Mouse (Mus musculus) neural tube, embryonic 13.5 days (tissue): ENCODE measurements at regions not wholly inside any gene's neighbourhood (a gene's known extent, or its start where the extent isn't known, plus 50 kb on each side); places are given as distances from the start of the nearest gene placed in this dataset.

Experiments
- ATAC-seq: fragments of 200-750 bp; cut with Nextera tagmentation; 2 replicates; pipeline ENCODE4 v1.8.0; 2017; ENCODE audit warnings: low read depth, mild to moderate bottlenecking, moderate TSS enrichment, moderate library complexity
- H3K27ac ChIP-seq: fragments of 300-500 bp; sonication (generic); replicated peaks from 2 replicates; pipeline ENCODE4 v1.5.1; 2015; ENCODE audit warnings: moderate library complexity, mild to moderate bottlenecking, inconsistent platforms
- H3K27me3 ChIP-seq: fragments of 300-500 bp; sonication (generic); 2 replicates; pipeline ENCODE4 v1.6.1; 2015; ENCODE audit warnings: mild to moderate bottlenecking, inconsistent platforms
- H3K36me3 ChIP-seq: fragments of 300-500 bp; sonication (generic); 2 replicates; pipeline ENCODE4 v1.6.1; 2015; ENCODE audit warnings: mild to moderate bottlenecking, inconsistent platforms
- H3K4me1 ChIP-seq: fragments of 300-500 bp; sonication (generic); replicated peaks from 2 replicates; pipeline ENCODE4 v1.6.1; 2015; ENCODE audit warnings: inconsistent platforms
- H3K4me2 ChIP-seq: fragments of 300-500 bp; sonication (generic); 2 replicates; pipeline ENCODE4 v1.6.1; 2015; ENCODE audit warnings: inconsistent platforms, mild to moderate bottlenecking, moderate library complexity
- H3K4me3 ChIP-seq: fragments of 300-500 bp; sonication (generic); 2 replicates; pipeline ENCODE4 v1.5.1; 2015; ENCODE audit warnings: mild to moderate bottlenecking, inconsistent platforms
- H3K9ac ChIP-seq: fragments of 300-500 bp; sonication (generic); 2 replicates; pipeline ENCODE4 v1.6.1; 2015; ENCODE audit warnings: moderate library complexity, mild to moderate bottlenecking, inconsistent platforms
- H3K9me3 ChIP-seq: fragments of 300-500 bp; sonication (generic); 2 replicates; pipeline ENCODE4 v1.6.1; 2016; ENCODE audit warnings: inconsistent platforms
- WGBS: fragments of 180-500 bp; shearing (Covaris S2); methylation state at CpG from one replicate; pipeline ENCODE4 v1.1.7; 2015; 5-methylcytosine and 5-hydroxymethylcytosine counted together

DNA sequence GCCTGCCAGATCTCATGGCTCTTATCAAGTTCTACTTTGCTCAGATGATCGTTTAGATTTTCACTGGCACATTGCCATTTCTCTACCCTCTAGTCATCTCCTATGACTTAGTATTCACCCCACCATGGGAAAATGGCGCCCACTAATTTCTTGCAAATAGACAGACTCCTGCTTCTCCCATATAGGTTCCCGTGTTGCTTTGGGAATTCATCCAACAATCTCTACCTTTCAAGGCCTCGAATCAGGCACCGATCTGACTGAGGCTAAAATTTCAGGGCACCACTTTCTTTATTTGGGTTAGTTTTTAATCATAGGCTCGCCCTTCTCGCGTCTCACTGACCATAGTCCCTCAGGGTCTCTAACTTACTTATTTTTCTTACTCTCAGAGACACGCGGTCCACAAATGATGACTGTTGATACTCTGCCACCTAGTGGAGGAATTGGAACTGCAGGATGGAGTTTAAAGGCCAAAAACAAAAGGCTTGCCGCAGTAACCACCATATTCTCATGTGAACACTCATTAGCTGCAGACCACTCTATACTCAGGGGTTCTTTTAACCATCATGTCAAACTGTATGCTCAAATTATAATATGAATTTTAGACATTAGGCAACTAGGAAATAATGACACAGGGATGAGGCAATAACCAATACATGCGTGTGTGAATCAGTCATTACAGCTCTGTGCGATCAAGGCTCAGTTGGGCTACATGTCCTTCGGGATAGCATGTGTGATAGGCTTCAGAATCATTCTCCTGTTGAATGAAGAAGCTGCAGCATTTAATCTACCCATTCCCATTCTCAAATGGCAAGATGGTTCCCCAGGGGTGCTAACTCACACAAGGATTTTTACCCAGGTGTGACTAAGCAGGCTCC, 119.5 kb upstream of the Nhs start:
- Histone ChIP-seq H3K4me1 (no peaks in the 10 kb centered on the region), H3K27ac (no peak overlapping the region), H3K9ac (no peak overlapping the region), H3K9me3 (no peaks in the 10 kb centered on the region), H3K4me3 (no peak overlapping the region), H3K4me2 (no peak overlapping the region), H3K27me3 (peaks cover 16% of the 10 kb centered on the region), H3K36me3 (no peaks in the 10 kb centered on the region)
- peak; percentile 47; the same call in 1 of the 2 replicates for ATAC-seq
- 54% methylated on average over 14 of the region's 14 CpGs for WGBS

DNA sequence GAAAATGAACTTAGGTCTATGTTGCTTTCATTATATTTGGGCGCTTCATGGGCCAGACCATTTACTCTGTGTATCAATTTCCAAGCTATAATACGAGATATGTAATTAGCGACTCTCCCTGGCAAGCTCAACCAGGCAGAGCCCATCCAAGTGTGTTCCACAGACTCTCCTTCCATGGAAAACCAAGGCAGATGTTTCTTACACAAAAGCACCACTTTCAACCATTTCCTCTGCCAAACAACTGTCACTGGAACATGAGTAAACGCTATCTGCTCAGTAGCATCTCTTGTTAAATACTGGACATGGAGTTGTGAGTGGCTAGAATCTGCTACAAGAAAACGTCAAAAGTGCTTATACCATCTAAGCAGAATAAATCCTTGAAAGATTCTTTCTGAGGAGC, 115.1 kb upstream of the Nhs start:
- WGBS, result 81% methylated on average over 5 of the region's 5 CpGs
- Histone ChIP-seq H3K4me1 (no peaks in the 10 kb centered on the region), H3K27me3 (peaks cover 25% of the 10 kb centered on the region), H3K9me3 (no peaks in the 10 kb centered on the region), H3K4me2 (no peak overlapping the region), H3K9ac (no peak overlapping the region), H3K4me3 (no peak overlapping the region), H3K27ac (no peak overlapping the region), H3K36me3 (no peaks in the 10 kb centered on the region)
- ATAC-seq, result no peak

DNA sequence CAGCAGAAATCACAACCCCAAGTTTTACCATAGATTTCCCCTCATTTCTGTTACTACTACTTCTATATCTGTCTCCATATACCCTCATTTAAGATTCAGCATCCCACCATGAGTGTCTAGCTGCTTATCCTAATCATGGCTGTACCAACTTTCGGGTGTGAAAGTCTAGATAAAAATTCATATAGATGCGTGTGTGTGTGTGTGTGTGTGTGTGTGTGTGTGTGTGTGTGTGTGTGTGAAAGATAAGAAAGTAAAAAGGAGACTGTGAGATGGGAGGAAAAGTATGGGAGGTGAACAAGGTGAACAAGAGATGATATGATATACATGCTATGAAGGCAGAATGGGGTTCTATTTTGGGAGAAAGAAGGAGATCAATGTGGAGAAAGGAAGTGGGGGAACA, 111.7 kb upstream of the Nhs start:
- Histone ChIP-seq H3K4me3 (no peak overlapping the region), H3K27ac (no peak overlapping the region), H3K9ac (no peak overlapping the region), H3K4me1 (0 out of 2 replicates have a peak, but pooled peaks cover 4% of the 10 kb centered on the region), H3K27me3 (peaks cover 17% of the 10 kb centered on the region; the same call in 1 of the 2 replicates), H3K4me2 (no peak overlapping the region), H3K9me3 (no peaks in the 10 kb centered on the region), H3K36me3 (no peaks in the 10 kb centered on the region)
- WGBS, result 85% methylated on average over 2 of the region's 2 CpGs
- no peak for ATAC-seq

DNA sequence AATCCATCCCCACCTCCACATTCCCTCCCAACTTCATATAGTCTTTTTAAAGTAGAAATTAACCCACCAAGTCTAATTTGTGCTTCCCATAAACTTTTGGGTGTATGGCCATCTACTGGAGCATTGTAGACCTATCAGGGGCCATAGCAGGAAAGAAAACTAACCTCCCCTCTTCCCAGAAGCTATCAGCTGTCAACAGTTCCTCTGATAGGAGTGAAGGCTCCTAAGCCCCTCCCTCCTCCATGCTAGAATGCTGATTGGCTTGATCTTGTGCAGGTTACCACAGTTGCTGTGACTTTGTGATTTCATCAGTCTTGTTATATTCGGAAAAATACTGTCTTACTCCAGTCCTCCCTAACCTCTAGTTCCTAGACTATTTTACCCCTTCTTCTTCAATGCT, 109.4 kb upstream of the Nhs start:
- 94% methylated on average over 1 of the region's 1 CpGs for WGBS
- Histone ChIP-seq H3K9me3 (no peaks in the 10 kb centered on the region), H3K36me3 (no peaks in the 10 kb centered on the region), H3K9ac (no peak overlapping the region), H3K4me3 (no peak overlapping the region), H3K4me2 (no peak overlapping the region), H3K27ac (no peak overlapping the region), H3K27me3 (peaks cover 12% of the 10 kb centered on the region), H3K4me1 (0 out of 2 replicates have a peak, but pooled peaks cover 4% of the 10 kb centered on the region)
- ATAC-seq, result no peak

DNA sequence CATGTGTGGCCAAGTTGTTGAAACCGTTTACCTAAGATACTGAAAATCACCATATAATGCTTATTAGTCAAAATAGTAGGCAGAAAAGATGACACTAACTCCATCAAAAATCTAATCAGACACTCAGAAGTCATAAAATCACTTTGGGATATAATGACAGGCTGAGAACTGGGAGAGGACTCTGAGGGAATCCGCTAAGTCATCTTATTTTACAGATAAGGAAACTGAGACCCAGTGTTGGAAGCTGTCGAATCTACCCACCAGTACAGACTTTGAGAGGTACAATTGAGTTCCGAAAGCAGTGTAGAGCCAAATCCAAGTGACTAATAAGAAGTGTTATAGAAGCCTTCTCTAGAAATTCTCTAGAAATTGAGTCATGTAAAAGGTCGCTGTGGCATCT, 108.6 kb upstream of the Nhs start:
- Histone ChIP-seq H3K36me3 (no peaks in the 10 kb centered on the region), H3K4me2 (no peak overlapping the region), H3K9me3 (no peaks in the 10 kb centered on the region), H3K9ac (no peak overlapping the region), H3K4me3 (no peak overlapping the region), H3K27me3 (peaks cover 12% of the 10 kb centered on the region), H3K27ac (no peak overlapping the region), H3K4me1 (0 out of 2 replicates have a peak, but pooled peaks cover 4% of the 10 kb centered on the region)
- WGBS, result 81% methylated on average over 5 of the region's 5 CpGs
- ATAC-seq, result no peak

DNA sequence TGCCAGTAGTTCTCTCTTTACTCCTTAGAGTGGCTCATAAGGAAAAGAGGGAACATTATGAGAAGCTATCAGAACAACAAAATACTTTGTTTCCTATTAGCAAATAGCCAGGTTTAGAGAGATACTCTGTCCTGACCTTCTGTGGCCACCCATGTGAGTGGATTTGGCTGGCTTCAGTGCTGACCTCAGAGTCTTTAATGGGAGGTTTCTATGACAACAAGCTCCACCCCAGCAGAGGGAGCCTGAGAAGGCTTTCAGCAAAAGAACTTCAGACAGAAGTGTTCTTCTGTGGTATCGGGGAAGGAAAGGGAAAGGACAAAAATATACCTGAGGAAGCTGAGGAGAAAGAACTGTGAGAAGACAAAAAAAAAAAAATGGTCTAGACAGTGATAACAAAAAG, 108.1 kb upstream of the Nhs start:
- 0 out of 2 replicates have a peak, but pooled peaks cover 4% of the 10 kb centered on the region for H3K4me1 ChIP-seq
- no peak overlapping the region for H3K4me2 ChIP-seq
- no peaks in the 10 kb centered on the region for H3K9me3 ChIP-seq
- H3K27me3 ChIP-seq, result peaks cover 12% of the 10 kb centered on the region
- H3K4me3 ChIP-seq, result no peak overlapping the region
- no peaks in the 10 kb centered on the region for H3K36me3 ChIP-seq
- H3K9ac ChIP-seq, result no peak overlapping the region
- 53% methylated on average over 1 of the region's 1 CpGs for WGBS
- ATAC-seq, result no peak
- H3K27ac ChIP-seq, result no peak overlapping the region

DNA sequence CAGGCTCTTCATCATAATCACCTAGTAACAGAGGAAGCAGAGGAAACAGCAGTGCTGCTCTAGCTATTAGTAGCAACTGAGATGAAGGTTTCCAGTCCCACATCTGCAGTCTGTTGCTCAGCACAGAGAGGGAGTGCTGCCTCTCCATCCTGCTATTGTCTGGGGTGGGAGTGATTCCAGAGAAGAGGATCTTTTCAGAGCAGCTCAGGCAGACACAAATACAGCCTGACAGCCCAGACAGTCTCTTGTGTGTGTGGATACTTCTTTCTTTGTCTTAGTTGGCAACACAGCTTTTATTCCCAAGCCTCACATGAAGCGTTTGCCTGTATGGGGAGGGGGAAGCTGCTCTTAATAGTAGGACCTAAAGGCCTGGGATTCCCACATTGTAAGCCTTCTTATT, 107.2 kb upstream of the Nhs start:
- Histone ChIP-seq H3K36me3 (no peaks in the 10 kb centered on the region), H3K4me2 (no peak overlapping the region), H3K9me3 (no peaks in the 10 kb centered on the region), H3K27me3 (peaks cover 10% of the 10 kb centered on the region), H3K27ac (no peak overlapping the region), H3K9ac (no peak overlapping the region), H3K4me3 (no peak overlapping the region), H3K4me1 (0 out of 2 replicates have a peak, but pooled peaks cover 4% of the 10 kb centered on the region)
- 17% methylated on average over 1 of the region's 1 CpGs for WGBS
- ATAC-seq, result peak; percentile 63; the same call in 1 of the 2 replicates

DNA sequence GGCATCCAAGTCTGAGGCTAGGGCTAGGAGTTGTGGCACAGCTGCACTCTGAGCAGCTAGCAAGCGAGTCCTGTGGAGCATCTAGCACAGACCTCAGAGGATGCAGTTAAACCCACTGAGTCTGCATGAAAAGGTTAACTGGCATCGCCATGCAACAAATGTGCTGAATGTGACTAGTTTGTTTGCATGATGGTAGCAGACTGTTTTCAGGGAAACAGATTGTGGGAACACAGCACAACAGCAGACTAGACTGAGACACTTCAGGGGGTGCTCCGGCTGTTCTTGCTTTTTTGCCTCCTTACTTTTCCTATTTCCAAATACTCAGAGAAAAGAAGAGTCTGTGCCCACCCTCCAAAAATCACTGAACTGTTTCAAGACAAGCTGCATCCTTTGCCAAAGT, 97.9 kb upstream of the Nhs start:
- H3K36me3 ChIP-seq, result no peaks in the 10 kb centered on the region
- no peak overlapping the region for H3K4me2 ChIP-seq
- H3K9ac ChIP-seq, result no peak overlapping the region
- H3K4me3 ChIP-seq, result no peak overlapping the region
- H3K27ac ChIP-seq, result no peak overlapping the region
- no peaks in the 10 kb centered on the region for H3K4me1 ChIP-seq
- no peaks in the 10 kb centered on the region for H3K9me3 ChIP-seq
- H3K27me3 ChIP-seq, result peaks cover 28% of the 10 kb centered on the region
- WGBS, result 78% methylated on average over 3 of the region's 3 CpGs
- ATAC-seq, result no peak

DNA sequence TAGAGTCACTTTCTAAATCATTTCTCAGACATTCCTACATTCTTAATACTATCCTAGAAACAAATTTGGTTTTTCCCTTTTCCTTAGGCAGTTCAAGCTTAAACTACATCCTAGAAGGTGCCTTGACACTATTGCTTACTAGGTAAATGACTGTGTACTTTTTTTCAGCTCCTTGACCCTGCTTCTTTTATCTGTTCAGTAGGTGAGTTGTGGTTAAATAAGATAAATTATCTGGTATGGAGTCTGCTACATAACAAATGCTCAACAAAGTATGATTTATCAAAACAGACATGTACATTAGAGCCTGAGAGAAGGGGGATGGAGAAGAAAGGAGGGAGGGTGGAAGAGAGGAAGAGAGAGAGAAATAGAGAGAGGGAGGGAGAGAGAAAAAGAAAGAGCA, 96.3 kb upstream of the Nhs start:
- Histone ChIP-seq H3K9ac (no peak overlapping the region), H3K4me3 (no peak overlapping the region), H3K27me3 (peaks cover 28% of the 10 kb centered on the region), H3K9me3 (no peaks in the 10 kb centered on the region), H3K4me1 (no peaks in the 10 kb centered on the region), H3K4me2 (no peak overlapping the region), H3K27ac (no peak overlapping the region), H3K36me3 (no peaks in the 10 kb centered on the region)
- no peak for ATAC-seq

DNA sequence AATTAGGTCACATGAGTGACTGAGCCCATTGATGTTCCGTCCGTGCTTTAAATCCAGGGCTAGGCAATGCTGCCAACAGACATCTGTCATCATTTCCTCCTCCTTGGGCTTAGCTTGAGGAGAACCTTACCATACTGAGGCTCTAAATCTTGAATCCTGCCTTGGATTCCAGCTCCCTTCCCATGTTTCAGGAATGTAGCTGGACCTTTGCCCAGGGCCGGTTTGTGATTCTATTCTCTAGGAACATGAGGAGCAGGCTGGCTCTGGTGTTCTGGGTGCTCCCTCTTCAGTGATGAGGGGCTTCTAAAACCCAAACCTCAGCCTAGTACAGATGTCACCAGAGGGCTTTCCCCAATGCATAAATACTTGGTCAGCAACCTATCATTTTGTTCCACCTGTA, 81.8 kb upstream of the Nhs start:
- WGBS, result 68% methylated on average over 3 of the region's 3 CpGs
- ATAC-seq, result no peak
- no peaks in the 10 kb centered on the region for H3K9me3 ChIP-seq

DNA sequence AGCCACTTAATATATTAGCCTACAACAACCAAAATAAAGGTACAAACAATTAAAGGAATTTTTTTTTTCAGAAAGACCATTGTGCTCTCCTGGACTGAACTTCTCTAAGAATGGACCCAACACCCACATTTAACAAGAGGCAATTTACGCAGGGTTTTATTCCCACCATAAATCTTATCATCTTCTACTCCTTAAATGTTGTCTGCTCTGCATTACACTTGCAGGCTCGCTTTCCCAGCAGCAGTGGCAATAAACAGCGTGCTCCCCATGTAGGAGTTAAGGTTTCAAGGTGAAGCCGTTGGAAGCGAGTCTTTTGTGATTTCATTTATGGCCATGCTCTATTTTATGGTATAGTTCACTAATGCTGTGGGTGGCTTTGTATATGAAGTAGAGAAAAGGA, 76.0 kb upstream of the Nhs start:
- H3K4me2 ChIP-seq, result no peak overlapping the region
- H3K9ac ChIP-seq, result no peak overlapping the region
- H3K27ac ChIP-seq, result no peak overlapping the region
- H3K4me1 ChIP-seq, result no peaks in the 10 kb centered on the region
- no peaks in the 10 kb centered on the region for H3K9me3 ChIP-seq
- H3K4me3 ChIP-seq, result no peak overlapping the region
- 32% methylated on average over 5 of the region's 5 CpGs for WGBS
- H3K36me3 ChIP-seq, result no peaks in the 10 kb centered on the region
- no peak for ATAC-seq
- H3K27me3 ChIP-seq, result peaks cover 44% of the 10 kb centered on the region

More for the DNA sequence above, 81.8 kb upstream of the Nhs start:
- Histone ChIP-seq H3K4me3 (no peak overlapping the region), H3K9ac (no peak overlapping the region), H3K27me3 (peaks cover 54% of the 10 kb centered on the region), H3K4me1 (no peaks in the 10 kb centered on the region), H3K4me2 (no peak overlapping the region), H3K27ac (no peak overlapping the region), H3K36me3 (no peaks in the 10 kb centered on the region)

DNA sequence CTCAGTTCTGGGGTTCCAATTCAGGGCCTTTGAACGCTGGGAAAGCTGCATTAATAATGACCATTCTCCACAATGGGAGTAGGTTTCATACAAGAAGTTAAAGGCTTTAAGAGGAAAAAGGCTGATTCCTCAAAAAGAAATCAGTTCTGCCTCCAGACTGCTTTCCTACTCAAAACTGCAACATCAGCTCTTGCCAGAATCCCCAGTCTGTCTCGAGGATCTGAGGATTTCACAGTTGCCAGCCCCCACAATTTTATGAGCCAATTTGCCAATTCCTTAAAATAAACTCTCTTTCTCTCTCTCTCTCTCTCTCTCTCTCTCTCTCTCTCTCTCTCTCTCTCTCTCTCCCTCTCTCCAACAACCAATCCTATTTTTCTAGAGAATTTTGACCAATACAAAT, 51.3 kb upstream of the Nhs start:
- ATAC-seq, result no peak
- Histone ChIP-seq H3K36me3 (no peaks in the 10 kb centered on the region), H3K9ac (no peak overlapping the region), H3K4me1 (no peaks in the 10 kb centered on the region), H3K27me3 (0 out of 2 replicates have a peak, but pooled peaks cover 5% of the 10 kb centered on the region), H3K27ac (no peak overlapping the region), H3K4me2 (no peak overlapping the region), H3K4me3 (no peak overlapping the region), H3K9me3 (no peaks in the 10 kb centered on the region)
- WGBS, result 46% methylated on average over 2 of the region's 2 CpGs
